Mouse (Mus musculus): ENCODE data around the gene Ssc4d.

DNA sequence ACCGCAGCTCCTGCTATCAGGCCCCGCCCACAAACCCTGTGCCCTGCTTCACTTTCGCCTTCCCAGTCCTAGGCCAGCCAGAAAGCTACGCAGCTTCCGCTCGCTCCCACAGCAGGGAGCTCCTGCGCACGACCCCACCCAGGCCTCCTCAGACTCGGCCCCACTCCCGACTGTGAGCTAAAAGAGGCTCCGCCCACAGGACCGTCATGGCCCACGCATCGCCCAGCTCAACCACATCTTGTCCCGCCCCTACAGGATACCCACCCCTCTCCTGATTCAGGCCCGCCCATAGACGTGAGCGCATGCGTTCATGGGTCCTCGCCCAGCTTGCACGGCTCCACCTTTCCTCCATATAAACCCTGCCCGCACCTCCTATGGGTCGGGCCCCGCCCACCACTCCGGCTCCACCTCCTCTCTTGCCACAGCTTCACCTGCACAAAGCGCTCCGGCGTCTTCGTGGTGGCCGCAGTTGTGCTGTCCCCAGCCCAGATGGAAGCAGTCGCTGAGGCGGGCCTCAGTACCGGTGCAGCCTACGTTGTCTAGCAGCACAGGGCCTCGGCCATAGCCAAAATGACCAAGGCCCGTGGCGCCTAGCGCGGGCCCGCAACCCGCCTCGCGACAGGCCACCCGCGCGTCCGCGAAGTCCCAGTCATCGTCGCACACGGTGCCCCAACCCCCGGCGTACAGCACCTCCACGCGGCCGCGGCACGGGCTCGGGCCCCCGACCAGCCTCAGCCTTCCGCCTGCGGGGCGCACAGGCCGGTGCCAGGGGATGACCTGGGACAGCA is 11.6 kb downstream of the Ssc4d start:
- TF ChIP-seq POLR2A (IDR thresholded peaks at IDR 0.05; ENCODE audit: control insufficient read depth, low read depth, low read length) (peak; percentile 80), CTCF (IDR thresholded peaks at IDR 0.05; ENCODE audit: control insufficient read depth, insufficient read depth, insufficient replicate concordance, low read depth, low read length) (no peak)

Data from testis, adult 2 months (tissue).